Mouse (Mus musculus) right cerebral cortex, postnatal 25 days (tissue): ENCODE results near the gene Hivep3.

Source experiments
- DNase-seq: peaks from one replicate; pipeline ENCODE4 v3.0.0; 2022

The Hivep3 gene

DNA sequence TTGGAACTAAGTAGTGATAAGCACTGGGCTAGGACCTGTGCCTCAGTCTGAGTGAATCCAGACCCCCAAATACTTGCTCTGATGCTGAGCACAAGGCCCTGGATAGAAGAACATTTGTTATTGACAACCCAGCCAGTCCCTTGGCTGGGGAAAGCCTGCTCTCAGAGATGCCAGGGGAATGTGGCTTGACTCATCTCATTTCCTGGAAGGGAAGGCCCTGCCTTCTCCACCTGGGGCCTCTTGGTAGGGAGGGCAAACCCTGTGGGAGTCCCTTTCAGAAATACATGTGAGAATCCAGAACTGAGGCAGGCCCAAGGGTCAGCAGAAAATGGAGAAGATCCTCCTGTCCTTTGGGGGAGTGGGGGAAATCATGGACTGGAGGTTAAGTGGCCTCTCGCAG lies 294.1 kb downstream of the Hivep3 start:
- DNase-seq: no peak

GRCm38 (mm10) chr4:120029937-120030336 lies 296.4 kb downstream of the Hivep3 start:
- no peak for DNase-seq

GRCm38 (mm10) chr4:120032320-120032983 lies 298.9 kb downstream of the Hivep3 start:
- DNase-seq: peak; percentile 79

DNA sequence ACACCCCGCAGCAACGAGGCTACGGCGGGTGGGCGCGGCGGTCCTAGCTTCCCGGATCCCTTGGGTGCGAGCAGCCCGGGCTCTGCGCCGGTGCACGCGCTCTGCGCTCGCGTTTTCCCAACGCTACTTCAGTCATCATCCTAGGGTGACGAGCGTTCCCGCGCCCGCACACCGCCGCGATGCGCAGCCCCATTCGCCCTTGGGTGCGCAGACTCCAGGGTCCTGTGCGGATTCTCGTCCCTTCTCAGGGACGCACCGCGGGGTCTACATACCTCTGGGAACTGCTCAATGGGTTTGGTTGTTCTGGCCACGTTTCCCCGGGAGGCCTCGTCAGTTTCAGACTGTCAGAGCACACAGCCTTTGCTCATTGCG lies 299.4 kb downstream of the Hivep3 start:
- no peak for DNase-seq

DNA sequence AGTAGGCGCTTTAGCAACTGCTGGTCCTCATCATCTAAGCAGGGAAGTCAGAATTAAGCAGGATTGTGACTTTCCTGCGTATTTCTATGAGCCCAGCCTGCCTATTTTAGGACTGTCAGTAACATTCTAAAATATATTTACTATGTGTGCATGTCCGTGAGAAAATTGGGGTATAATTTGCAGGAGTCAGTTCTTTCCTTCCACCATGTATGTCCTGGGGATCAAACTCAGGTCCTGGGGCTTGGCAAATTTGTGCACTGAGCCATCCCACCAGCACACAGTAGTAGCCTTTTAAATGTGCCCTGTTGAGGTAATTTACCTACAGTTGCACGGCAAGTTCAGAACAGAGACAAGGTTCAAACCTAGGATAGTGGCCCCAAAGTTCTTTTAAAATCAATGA lies 302.7 kb downstream of the Hivep3 start:
- no peak for DNase-seq

GRCm38 (mm10) chr4:120037007-120037406 lies 303.4 kb downstream of the Hivep3 start:
- DNase-seq: no peak

GRCm38 (mm10) chr4:120041520-120041919 lies 307.9 kb downstream of the Hivep3 start:
- no peak for DNase-seq

- DNase-seq: no peak
Measured at GRCm38 (mm10) chr4:120042480-120042879, 308.9 kb downstream of the Hivep3 start.

DNA sequence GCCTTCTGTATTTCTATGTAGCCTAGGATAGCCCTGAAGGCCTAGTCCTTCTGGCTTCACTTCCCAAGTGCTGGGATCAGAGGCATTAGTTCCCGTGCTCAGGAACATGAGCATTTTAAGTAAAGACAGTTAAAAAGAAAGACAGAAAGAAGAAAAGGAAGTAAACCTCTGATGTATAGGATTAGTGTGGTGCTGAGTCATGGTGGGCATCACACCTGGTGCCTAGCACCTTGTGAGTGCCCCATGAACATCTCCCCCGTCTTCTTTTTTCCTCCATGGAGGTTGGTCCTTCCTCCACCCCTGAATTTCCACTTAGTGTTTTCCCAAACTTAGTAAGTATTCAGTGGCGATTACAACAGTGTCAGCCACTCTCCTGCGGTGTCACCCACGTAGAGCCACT lies 311.0 kb downstream of the Hivep3 start:
- DNase-seq: no peak

DNA sequence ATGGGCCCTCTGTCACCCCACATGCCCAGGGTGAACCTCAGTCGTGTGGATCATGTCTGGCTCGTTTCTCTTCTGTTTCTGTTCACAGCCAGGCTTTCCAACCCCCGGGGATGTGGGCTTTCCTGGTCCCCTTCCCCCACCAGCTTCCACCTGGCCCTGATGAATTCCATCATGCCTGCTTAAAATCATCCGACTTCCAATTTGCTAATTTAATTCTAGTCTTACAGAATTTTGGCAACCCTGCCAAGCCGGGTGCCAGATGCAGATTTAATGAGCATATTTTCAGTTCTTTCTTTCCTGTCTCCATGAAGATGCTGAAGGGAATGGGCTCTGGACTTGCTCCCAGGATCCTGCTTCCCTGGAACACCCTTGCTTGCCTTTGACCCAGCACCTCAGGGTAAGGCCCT lies 311.6 kb downstream of the Hivep3 start:
- DNase-seq: peak; percentile 82

GRCm38 (mm10) chr4:120045871-120046270 lies 312.3 kb downstream of the Hivep3 start:
- DNase-seq: no peak

- DNase-seq: peak; percentile 67
Measured at GRCm38 (mm10) chr4:120047060-120047459, 313.5 kb downstream of the Hivep3 start.

DNA sequence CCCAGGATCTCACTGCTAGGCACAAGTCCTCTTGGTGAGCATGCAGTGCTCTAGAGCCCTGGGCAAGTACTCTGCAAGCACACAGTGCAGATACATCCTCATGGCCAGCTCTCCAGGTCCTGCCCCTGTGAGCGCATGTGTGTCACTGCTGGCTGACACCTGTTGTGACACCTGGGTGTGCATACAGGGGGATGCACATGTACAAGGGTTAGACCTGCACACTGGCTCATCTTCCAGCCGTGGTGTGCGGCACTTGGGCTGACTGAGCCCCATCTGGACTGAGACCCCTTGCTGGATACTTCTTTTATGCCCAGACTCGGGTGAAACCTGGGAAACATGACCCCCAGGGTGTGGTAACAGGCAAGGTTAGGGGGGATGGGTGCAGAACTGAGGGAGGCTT lies 314.7 kb downstream of the Hivep3 start:
- no peak for DNase-seq

DNA sequence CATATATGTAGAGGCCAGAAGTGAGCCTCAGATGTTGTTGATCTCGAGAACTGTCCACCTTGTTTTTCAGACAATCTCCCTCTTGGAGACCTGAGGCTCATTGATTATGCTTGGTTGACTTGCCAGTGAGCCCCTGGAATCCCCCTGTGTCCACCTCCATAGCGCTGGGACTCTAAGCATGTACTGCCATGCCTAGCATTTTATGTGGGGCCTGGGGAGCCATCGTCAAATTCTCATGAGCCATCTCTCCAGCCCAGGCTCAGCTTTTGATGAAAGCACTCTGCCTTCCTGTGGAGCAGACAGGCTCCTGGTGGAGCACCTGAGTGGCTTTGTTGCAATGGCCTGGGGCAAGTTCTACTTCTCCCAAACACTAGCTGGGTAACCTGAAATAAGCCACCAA lies 316.3 kb downstream of the Hivep3 start:
- DNase-seq: no peak

- no peak for DNase-seq
Measured at GRCm38 (mm10) chr4:120052481-120052880, 318.9 kb downstream of the Hivep3 start.

- no peak for DNase-seq
Measured at GRCm38 (mm10) chr4:120053026-120054005, 319.7 kb downstream of the Hivep3 start.

DNA sequence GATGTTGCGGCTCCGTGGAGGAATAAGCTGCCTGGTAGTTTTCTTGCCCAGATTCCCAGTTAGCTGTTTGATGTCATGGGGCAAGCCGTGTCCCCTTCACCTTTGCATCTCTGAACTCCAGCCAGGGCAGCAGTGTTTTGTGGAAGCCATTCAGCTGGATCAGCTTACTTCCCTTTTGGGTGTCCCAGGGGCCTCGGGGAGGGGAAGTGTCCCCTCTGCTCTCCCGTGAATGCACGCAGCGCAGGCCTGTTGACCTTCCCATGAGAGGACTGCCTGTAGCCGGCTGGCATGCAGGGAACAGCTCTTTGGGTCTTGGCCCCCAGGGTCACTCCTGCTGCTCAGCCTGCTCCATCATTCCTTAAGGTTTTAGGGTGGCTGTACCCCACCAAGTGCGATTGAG lies 320.6 kb downstream of the Hivep3 start:
- no peak for DNase-seq

GRCm38 (mm10) chr4:120056451-120056850 lies 322.9 kb downstream of the Hivep3 start:
- DNase-seq: no peak

DNA sequence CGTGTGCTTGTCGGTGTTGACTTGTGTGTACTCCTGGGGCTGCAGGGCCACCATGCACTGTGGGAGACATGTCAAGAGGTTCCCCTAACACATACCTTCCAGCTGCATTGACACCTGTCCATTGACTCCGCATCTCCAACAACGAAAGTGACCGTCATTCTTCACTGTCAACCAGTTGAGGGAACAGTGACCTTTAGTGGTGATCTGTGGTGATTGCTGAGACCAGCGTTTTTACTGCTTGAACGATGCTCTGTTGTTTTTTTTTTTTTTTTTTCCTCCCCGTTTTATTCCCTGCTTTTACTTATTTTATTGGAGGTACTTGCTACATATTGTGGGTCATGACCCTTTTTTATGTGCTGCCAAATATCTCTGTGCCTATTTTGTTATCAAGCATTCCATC lies 323.9 kb downstream of the Hivep3 start:
- DNase-seq: no peak

DNA sequence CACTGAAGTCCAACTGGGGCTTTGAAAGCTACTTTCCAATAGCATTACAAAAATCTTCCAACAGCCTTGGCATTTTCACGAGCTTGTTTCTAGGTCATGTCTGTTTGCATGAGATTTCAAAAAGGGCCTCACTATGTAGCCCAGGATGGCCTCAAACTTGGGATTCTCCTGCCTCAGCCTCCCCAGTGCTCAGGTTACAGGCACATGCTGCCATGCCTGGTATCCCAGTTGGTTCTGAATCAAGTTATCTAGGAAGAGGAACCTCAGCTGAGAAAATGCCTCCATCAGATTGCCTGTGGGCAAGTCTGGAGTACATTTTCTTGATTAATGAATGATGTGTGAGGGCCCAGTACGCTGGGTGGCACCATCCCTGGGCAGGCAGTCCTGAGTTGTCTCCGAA lies 324.6 kb downstream of the Hivep3 start:
- DNase-seq: no peak

DNA sequence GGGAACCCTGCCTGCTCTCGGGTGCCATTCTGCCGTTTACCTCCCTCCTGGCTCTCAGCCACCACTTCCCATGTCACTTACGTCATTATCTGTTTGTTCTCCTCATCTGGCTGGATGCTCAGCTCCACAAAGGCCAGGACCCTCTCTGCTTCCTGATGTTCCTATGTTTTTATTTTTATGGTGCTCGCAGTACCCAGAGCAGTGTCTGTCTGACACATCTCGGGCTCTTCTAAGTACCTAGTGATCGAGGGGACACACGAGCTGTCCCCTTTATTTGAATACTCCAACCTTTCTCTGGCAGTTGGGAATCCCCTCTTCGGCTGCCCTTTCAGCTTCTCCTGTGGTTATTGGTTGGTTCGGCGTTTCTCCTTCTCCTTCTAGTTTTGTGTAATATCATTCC lies 325.2 kb downstream of the Hivep3 start:
- DNase-seq: no peak

DNA sequence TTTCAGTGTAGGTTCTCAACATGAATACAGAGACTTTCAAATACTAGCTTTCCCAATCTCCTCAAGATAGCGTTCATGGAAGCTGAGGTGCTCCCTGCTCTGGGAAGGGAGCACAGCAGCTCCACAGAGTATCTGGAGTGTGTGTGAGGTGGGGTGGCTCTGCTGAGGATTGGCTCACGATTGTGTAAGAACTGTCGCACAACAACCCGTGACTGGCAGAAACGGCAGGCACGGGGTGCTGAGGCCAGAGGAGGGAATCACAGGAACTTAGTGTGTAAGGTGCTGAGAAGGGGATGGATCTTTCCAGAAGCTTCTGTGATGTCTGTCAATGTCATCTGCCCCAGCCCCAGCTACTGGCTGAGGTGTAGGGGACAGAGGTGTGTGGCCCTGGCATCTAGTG lies 328.1 kb downstream of the Hivep3 start:
- DNase-seq: no peak

DNA sequence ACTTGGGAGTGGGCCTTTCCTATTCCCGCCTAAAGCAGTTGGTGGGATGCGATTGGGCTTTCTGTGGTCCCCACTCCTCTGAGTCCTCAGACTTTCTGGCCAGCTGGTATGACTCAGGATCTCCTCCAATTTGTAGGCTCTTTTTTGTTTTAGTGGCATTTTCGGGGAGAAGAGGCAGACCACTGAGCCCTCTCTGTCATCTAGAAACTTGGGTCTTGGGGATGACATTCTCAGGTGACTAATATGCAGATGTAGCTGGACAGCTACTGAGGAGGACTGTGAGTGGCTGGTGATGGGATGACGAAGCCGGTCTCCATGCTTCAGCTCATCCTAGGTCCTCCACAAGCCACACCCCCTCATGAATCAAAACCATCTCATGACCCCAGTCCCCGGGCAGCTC lies 328.6 kb downstream of the Hivep3 start:
- no peak for DNase-seq

- DNase-seq: no peak
Measured at GRCm38 (mm10) chr4:120062754-120063153, 329.2 kb downstream of the Hivep3 start.
